Mouse (Mus musculus): ENCODE measurements at regions not wholly inside any gene's neighbourhood (a gene's known extent, or its start where the extent isn't known, plus 50 kb on each side); places are given as distances from the start of the nearest gene placed in this dataset.

DNA sequence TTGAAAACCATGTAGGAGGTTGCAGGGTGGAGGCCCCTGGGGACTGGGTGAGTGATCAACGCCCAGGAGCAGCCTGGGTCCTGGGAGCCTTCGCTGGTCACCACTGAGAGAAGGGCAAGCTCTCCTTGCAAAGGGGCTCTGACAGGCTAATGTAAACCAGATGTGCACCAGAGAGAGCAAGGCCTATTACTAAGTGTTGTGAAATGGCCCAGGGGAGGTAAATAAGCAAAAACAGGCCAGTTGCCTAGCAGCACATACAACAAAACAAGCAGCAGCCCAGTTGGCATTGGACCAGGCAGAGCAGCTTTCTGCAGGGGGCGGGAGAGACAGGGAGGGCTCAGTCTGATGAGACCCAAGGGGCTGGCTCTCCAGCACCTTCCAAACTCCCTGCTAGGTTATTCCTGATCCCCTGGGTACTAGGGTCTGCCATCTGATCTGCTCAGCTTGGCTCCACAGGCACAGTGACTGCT is 239.5 kb upstream of the Fggy start:
- DNase-seq (ENCODE audit: low read depth), result no peak

DNA sequence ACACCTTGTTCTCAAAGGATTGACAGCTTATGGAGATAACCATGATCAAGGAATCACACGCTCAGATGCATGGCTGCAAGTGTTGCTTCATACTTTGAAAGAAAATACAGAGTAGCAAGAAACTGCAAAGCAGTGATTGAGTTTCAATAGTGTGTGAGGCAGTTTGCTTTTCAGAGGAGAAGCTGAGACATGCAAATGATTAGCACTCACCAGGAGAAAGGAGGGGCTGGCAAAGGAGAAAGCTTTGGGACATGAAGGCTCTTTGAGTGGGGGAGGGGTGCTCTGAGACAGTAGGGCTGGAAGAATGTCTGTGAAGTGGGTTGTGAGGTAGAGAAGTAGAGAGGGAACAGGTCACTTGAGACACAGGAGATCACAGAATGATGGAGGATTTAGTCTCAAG is 238.7 kb upstream of the Fggy start:
- DNase-seq (ENCODE audit: low read depth), result no peak

DNA sequence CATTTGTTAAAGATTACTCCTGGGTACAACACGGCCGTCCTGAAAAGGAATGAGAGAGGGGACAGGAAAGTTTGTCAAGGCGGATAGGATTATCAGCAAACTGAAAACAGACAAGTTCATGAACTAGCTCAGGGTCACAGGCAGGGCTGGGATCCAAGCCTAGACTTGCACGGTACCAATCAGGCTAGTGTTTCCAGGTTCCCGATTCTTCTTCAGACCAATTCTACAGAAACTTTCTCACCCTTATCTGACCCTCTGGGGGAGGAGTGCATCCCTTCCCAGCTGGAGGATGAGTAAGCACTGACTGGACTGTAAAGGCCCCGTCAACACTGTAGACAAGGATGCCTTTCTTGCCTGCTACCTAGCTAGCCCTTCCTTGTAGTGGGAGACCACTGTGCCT is 238.3 kb upstream of the Fggy start:
- no peak for DNase-seq (ENCODE audit: low read depth)

DNA sequence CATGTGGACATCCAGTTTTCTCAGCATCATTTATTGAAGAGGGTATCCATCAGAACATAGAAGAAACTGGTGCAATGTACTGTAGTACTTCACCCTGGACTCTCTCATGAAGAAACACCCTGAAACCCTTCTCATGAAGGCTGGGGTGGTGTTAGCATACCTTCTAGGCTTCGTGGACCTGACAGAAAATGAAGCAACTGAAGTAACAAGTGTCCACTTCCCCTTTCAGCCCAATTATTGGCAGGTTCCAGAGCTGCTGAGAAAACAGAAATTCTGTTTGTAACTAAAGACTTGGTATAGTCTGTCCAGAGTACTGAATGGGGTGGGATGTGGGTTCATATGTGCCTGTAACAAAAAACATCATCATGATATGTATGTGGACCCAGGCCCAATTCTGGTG is 231.4 kb upstream of the Fggy start:
- DNase-seq (ENCODE audit: low read depth), result no peak

DNA sequence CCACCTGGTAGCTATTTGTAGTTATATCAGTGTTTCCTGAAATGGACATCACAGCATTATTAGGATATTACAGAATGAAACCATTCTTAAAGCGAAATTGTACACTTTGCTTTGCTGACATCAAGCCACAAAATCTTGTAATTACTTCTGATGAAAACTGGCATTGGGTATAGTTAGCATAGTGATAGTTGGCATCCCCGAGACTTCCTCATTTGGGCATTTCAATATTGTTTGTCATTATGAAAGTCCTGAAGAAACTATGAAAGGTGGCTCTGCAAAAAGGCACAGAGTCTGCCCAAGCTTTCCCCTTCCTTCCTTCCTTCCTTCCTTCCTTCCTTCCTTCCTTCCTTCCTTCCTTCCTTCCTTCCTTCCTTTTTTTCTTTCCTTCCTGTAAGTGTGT is 217.5 kb upstream of the Fggy start:
- no peak for DNase-seq (ENCODE audit: low read depth)

DNA sequence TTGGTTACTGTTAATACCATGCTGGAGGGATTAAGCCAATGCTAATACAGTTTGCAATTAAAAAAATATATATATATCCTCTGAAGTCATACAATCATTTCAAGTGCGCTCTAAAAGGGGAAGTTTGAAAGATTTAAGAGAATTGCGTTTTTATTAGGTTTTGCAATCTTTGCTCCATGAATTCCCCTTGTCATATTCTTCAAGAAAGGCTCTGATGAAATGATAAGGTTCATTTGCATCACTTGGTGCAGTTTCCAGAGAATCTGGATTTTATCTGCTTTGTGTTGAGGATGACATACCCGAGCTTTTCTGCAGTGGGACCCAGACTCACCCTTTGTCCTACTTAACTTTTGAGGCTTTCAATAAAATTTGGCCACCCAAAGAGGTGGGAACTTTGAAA is 216.4 kb upstream of the Fggy start:
- no peak for DNase-seq (ENCODE audit: low read depth)

DNA sequence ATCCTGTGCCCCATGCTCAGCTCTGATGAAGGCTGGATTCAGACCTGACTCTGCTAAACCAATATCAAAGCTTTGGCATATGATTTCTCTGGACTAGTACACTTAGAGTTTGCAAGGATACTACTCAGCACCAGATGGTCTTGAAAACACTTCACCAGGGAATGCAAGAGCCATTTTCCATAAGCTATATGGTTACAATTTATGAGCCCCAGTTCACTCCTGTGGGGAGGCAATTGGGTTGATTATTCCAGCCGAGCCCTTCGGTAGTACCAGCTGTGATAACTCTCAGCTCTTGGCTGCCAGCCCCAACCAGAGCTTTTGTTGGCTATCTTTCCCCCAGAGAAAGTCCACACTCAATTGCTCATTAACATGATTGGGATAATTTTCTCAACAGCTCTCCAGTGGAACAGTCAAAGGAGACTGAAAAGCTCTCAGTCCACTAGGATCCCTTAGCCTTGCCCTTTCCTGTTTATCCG is 210.5 kb upstream of the Fggy start:
- no peak for DNase-seq (ENCODE audit: low read depth)

DNA sequence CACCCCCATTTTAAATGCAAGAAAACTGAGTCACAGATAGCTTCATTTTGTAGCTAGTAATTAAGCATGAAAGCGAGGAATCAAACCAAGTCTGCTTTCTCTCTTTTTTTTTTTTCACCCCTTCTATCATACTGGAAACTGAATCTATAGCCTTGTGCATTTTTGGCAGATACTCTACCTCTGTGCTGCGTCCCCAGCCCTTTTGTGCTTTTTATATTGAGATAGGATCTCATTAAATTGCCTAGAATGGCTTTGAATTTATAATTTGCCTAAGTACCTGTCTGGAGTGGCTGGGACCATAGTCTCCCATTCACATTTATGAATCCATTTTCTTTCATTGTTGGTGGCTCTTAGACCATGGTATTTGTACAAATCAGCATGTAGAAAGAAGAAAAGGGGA is 209.9 kb upstream of the Fggy start:
- no peak for DNase-seq (ENCODE audit: low read depth)

DNA sequence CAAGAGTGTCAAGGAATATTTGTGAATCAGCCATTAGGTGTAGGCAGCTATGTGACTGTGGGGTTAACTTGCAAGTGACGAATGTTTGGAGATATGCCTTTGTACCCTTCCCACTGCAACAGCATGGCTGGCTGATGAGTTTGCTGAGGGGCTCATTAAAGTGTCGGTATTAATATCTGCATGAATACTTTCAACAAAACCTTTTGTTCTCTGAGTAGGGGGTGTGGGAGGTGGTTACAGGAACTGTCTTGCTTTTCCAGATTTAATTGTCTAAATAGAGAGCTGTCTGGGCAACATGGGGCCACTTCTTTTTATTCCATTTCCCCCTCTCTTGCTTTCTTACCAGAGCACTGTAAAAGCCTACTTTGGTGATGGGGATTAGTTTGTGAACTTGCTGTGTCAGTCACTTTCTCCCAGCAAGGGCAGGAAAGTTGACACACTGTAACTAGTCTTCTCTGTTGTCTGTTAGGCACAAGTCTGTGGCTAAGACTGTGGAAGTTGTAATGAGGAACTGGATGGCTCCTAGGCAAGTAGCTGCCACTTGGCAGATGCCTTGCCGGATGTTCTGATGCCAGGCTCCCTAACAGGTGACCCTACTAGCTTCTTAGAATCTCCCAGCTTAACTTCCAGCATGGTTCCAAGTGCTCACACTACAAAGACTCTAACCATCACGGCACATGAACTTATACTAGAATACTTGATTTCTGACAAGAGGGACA is 208.7 kb upstream of the Fggy start:
- no peak for DNase-seq (ENCODE audit: low read depth)

DNA sequence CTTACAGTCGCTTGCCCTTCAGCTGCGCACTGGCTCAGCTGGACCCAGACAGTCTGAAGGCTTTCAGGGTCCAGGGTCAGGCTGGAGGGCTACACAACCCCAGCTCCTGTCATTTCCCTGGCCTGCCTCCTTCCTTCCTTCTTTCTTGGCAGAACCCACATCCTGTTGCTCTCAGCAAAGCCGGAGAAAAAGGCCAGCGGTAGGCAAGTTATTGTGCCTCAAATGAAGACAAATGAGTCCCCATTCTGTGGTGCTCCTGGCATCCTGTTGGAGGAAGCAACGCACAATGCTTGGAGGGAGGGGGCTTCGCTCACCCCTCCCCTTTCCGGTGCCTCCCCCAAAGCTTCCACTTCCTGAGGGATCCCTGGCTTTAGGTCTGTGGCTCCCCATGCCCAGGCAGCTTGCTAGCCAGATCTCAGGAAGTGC is 203.4 kb upstream of the Fggy start:
- no peak for DNase-seq (ENCODE audit: low read depth)

DNA sequence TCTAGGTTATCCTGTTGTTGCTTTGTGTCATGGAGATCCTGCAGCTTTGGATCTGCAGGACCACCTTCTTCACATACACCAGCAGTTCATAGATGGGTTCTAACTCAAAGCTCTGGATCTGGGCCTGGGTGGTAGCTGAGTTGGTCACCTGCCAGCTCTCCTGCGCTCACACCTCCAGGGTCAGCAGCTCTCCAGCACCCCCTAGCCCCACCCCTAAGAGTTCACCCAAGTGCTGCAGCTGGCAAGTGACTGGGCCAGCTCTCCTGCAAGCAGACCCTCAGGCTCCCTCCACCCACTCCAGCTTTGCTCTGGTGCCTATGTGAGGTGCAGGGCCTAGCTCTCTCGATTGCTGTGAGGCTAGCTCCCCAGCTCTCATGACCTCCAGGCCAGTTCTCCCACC is 198.6 kb upstream of the Fggy start:
- DNase-seq (ENCODE audit: low read depth), result no peak

DNA sequence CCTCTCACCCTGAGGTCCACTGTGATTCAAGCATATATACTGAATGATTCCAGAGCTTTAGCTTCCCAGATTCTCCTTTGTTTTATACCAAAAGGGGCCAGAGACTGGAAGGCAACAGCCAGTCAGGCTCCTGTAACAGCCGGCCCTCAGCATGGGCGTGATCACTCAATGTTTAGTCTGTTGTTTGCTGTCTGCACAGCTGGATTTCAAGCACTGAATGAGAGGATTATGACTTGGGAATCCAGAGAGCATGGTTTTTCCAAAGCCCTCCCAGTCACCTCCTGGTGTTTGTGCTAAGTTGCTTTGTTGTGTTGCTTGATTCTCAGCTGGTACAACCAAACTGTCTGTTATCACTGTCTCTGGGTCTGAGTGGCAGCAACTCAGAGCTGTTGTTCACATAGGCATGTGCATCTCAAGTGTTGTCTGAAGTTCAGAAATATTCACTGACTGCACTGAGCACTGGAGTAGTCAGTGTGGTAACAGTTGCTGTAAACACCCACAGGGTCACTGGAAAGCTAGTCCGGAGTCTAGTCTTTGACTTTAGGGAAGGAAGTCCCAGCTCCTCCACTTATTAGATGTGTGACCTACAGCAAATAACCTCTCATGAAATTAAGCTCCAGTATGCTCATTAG is 196.9 kb upstream of the Fggy start:
- no peak for DNase-seq (ENCODE audit: low read depth)

DNA sequence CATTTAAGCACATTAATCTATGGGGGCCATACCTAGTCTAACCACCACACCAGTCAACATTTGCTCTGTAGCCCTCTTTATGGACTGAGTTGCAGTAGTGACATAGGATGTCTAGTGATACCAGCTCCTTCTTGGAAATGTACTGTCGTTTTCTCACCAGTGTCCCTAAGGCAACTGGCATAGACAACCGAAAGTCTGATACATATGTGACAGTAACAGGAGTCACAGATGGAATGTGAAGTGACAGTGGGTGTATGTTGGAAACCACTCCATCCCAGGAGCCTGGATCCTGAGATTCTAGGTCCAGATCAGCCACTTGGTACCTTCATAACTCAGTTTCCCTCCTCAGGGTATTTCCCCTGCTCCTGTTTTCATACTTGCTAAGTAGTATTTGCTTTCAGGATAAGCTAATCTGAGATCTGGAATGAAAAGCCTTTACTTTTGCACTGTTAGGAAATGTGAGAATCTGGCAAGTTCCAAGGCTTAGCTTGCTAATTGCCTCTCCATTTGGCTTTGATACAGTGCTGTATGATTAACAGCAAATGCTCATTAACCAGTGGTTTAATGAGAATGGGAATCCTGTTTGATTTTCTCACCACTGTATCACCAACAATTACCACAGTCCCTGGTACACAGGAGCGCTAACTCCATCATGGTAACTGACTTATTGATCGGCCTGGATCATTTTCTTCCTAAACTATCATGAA is 192.8 kb upstream of the Fggy start:
- DNase-seq (ENCODE audit: low read depth), result no peak

DNA sequence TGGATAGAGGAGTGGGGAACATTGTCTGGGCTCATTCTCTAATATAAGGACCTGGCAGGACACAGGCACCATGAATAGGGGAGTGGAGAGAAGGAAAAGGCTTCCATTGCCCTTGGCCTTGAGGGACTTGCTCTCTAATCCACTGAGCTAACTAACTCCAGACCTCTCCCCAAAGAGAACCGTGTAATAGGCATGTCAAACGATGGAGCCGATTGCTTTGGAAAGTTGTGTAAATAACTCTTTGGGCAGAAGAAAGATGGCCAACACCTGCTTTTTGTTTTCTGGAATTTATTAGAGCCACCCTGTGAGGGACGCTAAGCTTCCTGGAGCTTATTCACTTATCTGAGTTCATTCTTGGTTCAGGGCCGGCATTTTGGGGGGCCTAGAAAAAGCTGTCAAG is 180.9 kb upstream of the Fggy start:
- no peak for DNase-seq (ENCODE audit: low read depth)

DNA sequence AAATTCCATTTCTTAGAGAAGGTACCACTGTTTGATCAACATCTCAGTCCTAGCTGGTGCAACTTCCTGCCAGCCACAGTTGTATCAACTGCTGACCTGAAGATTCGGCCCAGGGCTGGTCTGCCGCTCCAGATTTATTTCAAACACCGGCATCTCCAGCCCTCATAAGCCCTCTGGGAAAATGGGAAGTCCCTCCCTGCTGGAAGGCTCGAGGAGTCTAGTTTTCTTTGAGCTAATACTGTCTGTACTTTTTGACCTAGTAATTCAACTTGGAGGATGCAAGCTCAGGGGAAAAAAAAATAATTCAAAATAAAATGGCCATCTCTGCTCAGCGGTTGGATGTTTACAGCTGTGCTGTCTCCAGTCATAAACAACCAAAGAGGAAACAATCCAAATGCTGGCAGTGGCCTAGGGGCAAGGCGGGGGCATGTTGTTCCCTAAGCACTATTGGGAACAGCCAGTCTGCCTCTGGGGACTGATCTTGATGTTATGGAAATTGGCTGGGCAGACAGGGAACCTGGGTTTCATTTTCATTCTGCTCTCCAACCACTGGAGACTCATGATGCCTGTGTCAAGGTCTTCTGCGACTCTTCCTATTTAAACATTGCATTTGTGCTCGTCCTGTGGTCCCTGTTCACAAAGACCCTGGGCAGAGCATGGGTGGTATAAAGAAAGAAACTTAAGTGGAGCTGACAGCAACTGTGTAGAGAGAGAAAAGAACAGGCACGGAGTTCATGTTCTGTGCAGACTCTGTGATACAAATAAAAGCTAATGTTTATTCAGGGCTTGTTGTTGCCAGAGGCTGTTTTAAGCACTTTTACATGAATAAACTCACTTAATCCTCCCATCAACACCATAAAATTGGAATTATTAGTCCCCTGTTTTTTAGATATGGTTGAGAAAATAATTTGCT is 179.8 kb upstream of the Fggy start:
- DNase-seq (ENCODE audit: low read depth), result no peak

DNA sequence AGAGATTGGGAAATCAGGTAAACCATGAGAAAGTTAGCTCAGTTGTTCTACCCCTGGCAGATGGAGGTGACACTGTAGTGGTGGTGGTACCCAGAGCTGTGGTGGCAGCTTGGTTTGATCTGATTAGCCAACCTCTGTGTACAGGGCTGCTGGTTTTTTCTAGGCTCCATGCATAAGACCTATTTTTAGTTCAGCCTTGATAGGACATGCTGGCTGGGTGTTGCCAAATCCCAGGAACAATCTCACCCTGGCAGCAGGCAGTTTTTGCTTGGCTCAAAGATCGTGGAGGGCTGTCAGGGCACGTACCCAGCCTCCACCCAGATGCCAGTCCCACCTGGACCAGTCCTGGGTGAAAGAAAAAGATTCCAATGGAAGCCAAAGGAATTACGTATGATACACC is 178.7 kb upstream of the Fggy start:
- no peak for DNase-seq (ENCODE audit: low read depth)

DNA sequence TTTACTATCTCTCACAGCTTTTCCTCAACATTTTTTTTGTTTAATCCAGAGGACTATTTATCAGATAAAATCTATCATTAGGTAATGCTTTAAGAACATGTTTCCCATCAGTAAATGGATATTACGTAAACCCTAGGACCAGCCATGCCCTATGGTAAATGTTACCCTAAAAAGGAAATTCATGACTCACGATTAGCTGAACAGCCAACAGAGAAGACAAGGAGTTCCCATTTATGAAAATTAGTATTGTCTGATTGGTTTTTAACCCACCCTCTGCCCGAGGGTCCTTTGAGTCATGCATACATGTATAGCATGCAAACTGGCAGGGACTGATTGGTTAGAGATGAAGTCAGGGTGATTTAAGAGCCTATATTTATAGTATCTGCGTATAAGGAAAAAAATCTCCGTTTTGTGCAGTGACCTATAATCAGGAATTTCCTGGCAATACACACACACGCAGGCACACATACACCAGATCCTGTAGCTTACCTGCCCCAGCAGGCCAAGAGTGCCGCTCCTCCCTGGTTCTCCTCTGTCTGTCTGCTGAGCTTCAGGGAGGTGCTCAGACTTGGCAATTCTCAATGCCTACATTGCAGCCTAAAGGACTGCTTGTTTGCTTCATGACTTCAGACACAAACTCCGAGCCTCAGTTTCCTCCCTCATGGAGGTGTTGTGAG is 174.0 kb upstream of the Fggy start:
- no peak for DNase-seq (ENCODE audit: low read depth)

DNA sequence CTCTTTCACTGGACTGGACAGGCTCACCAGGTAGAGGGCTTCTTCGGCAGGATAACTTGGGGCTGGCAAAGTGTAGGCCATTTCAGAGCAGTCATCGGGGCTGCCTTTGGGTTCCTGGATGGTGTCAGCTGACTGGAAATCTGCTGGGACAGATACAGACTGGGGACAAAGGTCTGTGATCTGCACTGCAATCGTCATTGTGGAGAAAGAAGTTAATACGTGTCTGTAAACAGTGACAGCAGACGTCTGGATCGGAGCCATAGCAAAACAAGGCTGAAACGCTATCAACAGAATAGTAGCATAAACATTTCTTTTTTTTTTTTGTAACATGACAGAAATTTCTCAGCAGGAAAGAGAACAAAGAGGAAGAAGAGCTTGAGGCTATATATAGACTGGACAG is 171.8 kb upstream of the Fggy start:
- no peak for DNase-seq (ENCODE audit: low read depth)

DNA sequence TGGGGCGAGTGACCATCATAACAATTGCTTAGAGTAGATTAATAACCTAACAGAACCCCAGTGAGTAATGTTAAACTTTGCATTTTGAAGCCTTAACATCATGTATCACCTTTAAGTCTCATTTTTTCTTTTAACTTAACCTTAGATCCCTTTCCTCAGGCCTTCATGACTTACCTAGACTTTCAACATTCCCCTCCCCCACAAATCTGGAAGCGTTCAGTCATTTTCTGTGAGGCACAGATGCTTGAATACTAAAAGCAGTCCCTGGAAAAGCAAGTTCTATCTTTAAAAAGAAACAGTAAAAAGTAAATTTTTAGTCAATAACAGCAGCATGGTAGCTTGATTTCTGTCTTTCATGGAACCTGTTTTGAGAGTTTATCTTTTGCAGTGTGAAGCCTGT is 171.3 kb upstream of the Fggy start:
- no peak for DNase-seq (ENCODE audit: low read depth)

DNA sequence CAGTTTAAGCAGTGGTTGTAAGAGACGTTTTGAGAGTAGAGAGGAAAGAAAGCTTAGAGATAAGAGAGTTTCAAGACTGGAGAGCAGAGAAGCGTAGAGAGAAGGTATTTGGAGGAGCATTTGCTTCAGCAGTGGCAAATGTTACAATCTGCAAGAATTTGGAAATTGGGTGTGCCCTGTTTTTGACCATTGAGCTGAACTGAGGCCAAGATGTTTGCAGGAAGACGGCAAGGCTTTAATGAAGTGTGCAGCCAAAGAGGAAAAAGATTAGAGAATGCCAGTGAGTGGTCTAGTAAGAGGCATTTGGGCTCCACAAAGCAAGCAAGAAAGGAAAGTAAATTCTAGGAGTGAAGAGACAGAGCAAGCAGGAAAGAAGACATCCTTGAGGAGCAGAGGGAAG is 168.8 kb upstream of the Fggy start:
- no peak for DNase-seq (ENCODE audit: low read depth)

DNA sequence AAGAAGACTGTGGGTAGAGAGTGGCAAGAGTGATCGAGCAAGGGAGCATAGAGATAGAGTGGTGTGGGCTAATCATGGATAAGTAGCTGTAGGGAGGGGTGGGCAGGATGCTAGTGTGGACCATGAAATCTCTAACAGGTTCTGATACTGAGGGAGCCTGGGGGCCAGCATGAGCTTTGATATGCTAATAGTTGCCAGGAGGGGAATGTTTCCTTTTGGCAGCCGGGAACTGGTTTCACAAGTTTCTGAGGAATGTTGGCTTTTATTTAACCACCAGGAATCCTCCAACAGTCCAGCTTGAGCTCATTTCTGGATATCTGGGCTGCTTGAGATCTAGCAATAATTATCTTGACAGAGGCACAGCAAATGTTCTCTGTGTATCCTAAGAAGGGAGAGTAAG is 167.7 kb upstream of the Fggy start:
- DNase-seq (ENCODE audit: low read depth), result no peak

DNA sequence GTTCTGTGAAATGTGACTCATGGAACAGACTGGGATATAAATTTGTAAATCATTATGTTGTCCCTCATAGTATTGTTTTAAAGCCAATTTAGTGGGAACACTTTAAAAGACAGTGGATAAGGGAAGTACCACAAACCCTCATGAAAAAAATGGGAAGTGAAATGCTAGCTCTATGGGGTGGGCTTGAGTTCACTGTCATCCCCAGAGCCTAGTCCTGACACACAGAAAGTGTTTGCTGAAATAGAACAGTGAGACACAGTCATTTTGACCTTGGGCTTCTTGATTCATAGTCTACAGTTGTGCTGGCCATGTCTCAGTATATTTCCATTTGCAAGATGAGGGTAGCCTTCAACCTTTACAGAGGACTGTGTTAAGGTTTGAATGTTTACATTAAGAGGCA is 166.8 kb upstream of the Fggy start:
- no peak for DNase-seq (ENCODE audit: low read depth)

Data from c-Kit-positive CD71-positive TER-119-negative erythroid progenitor cells, embryonic 14.5 days (primary cell).